Mouse (Mus musculus): ENCODE data around the gene Vmn2r46.
"Not testable (repeated sequence)": the region's sequence is repeated elsewhere in the genome, so short reads cannot be mapped to it uniquely, and the experiment has no call there.

Gene Vmn2r46

GRCm38 (mm10) chr7:9770471-9770870 is at the start of gene Vmn2r46:
Gene Vmn2r46 (minus strand): TSS chr7:9770571.
- in situ Hi-C loops (cut with MboI; ENCODE audit: low pct_unique_long_range_greater_than_20kb in 1 of 2, low sequenced_read_pairs in 2 of 2, unreplicated experiment in 1 of 2): not testable (repeated sequence)
